Mouse (Mus musculus) mouse trophoblast stem cell (cell line): Measurements from ENCODE around the gene St6galnac3.

Experiments
- in situ Hi-C, 2 experiments: fragments of 300-500 bp; cut with MseI, MboI; formaldehyde crosslinking; loops; 2 replicates in 1 of 2; 3 replicates in 1 of 2; pipeline ENCODE4 v1.15.1; 2025

St6galnac3 gene

DNA sequence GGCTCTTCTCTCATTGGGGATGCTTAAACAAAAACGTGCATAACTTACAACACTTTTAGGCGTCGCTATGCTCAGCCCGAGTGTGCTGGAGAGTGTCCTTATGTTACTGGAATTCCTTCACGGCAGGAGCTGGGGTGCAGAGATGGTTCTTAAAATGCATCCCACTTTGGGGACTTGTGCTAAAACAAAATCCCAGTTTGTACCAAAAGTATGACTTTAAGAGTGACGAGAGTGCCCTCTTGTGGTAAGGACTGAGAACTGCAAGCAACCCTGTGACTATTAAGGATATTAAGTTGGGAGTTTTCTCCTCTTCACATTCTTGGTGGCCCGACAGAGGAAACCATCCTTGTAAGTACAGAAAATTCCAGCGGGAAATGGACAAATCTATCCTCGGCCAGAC lies 69.9 kb downstream of the St6galnac3 start:
- in situ Hi-C loops, result no loop called here

DNA sequence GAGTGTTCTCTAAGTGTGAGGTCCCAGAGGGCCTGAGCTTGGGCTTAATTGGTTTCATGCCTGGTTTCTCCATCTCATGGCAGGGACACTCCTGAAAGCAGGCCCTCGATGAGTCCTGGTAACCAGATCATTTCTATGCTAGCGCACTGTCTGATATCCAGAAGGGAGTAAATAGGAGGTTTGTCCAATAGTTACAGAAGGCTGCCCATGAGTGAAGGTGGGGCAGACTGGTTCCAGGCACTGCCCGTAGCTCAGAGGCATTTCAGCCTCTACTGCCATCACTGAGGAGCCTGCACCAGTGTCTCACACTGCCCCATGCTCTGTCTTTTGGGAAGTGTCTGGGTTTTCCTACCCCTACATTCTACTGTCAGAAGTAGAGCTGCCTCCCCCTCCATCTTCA lies 72.1 kb downstream of the St6galnac3 start:
- in situ Hi-C loops, result no loop called here

DNA sequence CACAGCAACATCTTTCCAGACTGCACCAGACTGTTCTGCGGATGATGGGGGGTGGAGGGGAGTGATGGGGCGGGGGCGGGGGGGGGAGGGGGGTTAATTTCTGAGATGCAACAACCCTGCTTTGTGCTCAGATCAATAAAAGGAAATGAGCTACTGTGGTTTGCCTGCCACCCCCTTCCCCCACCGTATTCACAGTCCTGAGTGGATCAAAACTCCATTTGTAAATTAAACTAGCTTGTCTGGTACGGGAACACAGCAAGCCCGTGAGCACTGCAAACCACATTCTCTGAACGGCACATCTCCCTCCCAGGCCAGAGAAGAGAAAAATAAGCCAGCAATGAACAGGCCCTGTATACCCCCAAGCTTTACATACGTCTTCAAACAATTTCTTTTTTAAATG lies 76.3 kb downstream of the St6galnac3 start:
- in situ Hi-C loops, result no loop called here

DNA sequence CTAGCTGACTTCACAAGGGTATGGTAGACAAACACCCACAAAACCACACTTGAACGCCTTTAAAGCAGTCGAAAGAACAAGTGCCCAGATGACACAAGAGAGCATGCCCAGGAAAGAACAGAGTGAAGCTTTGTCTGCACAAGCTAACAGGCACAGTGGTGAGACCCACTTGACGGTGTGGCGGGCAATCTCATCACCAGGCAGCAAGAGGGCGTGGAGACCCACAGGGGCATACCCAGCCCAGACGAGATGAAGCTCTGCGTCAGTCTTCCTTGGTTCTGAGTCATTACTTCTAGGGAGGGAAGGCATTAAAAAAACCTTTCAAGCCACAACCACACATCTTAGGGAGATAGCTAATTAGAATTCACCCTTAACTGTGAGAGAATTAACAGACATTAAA lies 79.2 kb downstream of the St6galnac3 start:
- in situ Hi-C loops, result no loop called here

DNA sequence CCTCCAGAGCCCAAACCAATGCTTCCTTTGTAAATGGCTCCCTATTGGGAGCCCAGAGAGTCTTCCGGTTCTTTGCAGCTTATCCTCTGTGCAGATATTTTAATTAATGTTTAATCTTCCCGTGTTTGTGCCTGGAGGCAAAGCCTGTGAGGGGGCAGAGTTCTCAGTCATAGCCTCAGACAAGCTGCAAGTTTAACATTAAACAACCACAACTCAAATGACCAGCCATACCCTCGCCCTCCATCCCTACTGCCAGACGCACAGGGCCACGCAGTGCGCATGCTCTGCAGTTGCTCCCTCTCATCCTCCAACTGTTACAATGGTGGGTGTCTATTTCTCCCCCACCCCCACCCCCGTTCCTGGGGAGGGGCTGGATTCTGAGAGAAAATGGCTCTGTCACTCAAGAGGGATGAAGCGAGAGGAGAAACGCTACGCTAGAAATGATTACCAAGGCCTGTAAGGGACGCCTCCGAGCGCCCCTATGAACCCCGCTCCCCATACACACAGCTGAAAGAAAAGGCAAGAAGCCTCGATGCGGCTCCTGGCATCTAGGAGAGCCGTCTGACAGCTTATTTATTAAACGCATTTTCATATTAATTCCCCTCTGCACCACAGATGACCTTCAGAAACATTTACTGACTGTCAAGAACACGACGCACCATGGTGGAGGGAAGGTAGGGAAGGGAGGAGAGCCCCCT lies 81.0 kb downstream of the St6galnac3 start:
- in situ Hi-C loops, result no loop called here

DNA sequence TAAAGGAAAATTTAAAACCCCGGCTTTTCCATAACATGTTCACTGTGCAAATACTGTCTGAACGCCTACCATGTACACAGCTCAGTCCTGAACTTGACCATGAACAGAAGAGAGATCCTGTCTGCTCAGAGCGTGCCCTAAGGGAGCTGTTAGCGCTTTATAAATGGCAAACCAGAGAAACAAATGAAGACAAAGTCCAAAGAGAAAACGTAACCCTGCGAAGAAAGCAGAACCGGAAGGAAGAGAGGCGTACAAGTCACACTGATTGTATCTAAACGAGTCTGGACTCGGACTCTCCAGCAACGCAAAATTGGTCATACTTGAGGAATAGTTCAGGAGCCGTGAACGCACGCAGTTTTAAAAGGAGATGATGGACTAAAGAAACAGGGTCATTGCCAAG lies 82.1 kb downstream of the St6galnac3 start:
- in situ Hi-C loops, result no loop called here

DNA sequence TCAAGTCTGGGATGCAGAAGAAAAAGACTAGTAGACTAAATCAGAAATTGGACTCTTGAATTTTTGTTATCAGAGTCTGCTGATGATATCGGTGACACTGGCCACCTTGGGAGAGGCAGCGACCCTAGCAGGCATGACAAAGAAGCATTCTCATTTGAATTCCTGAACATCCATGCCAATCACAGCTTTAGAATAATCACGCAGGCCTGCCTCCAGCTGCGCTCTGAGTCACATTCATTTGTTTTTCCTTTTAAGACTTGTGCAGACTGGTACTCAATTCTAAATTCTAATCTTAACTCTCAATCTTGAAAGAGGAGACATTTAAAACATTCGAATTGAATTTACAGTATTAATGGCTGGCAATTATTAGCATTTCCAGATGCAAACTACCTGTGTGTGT lies 83.2 kb downstream of the St6galnac3 start:
- in situ Hi-C loops, result no loop called here

DNA sequence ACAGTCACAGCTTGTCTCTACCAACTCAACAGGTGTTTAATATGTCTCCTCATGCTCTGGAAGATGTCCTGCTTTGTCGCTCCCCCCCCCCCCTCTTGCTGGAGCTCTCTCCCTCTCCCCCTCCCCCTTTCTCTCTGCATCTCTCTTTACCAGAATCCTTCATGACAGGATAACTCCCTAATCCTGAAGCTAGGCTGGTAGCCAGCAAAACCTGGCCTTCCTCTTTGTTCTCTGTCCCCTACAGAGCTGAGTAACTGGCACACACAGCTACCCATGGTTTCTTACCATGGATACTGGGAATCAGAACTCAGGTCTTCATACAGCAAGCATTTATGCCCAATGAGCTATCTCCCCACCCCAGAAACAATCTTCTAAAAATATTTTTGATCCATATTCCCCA lies 87.6 kb downstream of the St6galnac3 start:
- in situ Hi-C loops, result no loop called here

DNA sequence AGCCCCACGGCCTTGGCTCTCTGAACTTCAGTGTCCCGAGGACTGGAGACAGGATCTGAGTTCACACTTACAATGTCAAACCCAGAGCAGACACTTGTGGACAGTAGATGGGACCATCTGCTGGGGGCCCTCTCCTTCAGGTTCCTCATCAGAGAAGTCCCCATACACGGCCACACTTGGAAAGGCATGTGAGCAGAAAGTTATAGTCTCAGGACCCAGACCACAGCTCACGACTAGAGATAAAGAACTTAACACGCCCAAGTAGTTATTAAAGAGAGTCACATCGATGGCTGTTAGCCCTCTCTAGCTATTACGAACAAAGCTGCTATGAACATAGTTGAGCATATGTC lies 88.2 kb downstream of the St6galnac3 start:
- in situ Hi-C loops, result no loop called here

DNA sequence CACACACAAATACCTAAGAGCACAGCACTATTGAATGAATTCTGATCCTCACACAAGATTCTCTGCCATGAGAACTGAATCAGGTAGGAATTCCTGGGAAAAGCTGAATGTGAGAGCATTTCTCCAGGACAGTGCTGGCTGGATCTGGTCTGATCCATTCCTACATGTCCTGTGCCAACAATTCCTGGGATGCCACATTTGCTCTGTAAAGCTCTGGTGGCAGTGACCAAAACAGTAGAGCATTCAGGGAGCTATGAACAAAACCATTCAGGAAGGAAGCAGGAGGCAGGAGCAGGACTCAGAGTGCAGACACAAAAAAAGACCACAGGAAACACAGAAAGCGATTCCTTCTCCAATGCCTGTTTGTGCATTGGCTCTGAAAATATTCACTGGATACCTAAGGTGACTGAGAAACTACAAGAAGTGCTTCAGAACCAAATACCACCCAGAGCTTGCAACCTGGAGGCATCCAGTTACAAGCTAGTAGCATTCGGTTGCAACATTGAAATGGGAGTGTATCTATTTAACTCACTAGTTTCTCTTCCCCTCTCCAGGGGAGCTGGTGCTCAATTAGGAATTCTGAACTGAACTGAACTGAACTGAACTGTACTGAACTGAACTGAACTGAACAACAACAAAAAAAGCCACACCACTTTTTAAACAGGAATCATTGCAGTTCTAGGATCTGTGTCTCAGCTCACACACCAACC lies 88.7 kb downstream of the St6galnac3 start:
- in situ Hi-C loops, result no loop called here

DNA sequence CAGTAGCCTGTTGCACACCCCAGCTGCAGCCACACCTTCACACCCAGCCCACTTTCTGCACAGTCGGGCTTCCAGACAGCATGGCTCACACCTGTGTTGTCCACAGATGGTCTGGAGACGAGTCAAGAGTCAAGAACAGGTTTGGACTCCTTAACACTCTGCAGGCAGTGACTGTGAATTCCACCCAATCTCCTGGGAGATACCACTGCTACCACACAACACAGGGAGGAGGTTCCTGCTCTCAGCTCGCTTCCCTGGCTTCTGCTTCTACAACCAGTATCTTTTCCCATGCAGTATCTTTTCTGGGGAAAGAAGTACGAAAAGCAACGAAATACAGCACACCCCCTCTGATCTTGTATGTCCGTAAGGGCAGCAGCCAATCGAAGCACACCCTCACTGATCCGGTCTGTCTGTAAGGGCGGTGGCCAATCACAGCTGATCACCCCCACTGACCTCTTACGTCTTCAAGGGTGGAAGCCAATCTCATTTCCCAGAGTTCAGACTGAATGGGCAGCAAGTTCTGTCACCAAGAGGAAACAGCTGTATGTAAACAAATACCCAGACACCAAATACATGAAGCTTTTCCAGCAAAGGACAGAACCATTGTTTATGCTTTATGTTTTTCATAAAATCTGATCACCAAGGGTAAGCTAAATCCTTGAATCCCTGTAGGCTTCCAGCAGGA lies 92.8 kb downstream of the St6galnac3 start:
- in situ Hi-C loops, result no loop called here

DNA sequence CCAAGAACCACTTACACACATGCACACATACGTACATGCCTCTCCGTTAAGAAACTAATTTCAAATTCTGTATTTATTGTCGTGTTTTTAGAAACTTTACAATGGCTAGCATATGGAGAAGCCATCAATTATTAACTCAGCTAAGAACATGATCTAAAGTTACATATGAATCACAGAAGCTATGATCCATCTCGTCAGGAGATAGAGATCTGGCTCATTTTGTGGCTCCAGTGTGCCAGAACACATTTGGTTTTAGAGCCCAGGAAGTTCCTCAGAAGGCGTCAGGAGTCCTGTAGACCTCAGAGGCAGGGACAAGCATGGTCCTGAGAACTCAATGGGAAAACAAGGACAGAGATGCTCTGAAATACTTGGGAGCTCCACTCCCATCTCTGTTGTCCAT lies 98.7 kb downstream of the St6galnac3 start:
- in situ Hi-C loops, result no loop called here

DNA sequence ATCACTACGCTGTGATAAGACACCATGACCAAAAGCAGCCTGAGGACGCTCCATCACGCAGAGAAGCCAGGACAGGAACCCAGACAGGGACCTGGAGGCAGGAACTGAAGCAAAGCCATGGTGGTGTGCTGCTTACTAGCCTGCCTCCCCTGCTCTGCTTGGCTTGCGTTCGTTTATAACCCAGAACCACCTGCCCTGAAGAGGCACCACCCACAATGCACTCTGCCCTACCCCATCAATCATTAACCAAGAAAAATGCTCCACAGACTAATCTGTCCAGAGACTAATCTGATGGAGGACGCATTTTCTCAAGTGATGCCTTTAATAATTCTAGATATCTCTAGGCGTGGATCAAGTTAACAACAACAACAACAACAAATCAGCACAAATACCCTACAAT lies 106.0 kb downstream of the St6galnac3 start:
- in situ Hi-C loops, result no loop called here

DNA sequence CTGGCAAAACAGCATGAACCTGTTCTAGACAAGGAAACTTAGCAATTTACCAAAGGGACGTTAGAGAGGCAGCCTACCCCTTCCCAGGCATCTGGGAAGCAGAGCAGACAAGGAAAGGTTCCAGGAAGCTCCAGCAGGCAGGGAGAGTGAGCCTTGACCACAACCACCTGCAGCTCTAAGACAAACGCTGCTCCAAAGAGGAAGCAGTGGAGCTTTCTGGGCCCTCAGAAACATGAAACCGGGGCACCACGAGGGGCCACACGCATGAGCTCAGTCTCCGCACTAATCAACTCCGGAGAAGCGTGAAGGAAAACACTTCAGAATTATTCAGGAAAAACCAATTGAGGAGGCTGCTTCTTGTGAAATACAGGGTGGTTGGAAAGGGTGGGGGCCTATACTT lies 108.1 kb downstream of the St6galnac3 start:
- in situ Hi-C loops, result no loop called here

DNA sequence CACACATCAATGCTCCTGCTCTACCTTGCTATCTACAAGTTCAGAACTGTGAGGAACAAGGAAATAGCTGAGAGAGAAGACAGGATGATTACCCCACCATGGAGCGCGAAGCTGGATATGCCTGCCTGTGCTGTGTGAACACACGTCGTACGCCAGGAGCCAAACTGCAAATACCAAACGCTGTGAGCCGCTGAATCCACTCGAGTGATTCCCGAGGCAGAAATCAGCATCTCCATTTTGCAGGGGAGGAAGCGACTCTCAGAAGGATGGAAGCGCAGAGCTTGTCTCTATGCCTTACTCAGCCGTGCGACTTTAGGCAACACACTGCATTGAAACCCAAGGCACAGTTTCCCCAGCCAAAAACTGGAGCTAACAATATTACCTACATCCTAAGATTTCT lies 114.7 kb downstream of the St6galnac3 start:
- in situ Hi-C loops, result no loop called here

DNA sequence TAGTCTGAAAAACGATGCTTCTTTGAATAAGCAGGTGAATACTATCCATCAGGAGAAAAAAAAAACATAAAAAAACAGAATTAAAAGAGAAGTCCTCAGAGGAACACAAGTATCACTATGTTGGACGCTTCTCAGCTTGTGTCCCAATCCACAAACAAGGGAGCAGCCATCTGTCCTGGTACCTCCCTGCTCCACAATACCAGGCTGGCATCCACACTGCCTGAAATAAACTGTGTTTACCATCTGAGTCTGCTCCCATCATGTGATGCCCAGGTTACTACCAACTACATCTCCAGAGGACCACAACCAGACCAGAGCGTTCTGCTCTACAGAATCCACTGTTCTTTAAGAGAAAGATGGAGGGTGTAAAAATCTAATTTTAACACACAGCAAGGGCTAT lies 118.6 kb downstream of the St6galnac3 start:
- in situ Hi-C loops, result no loop called here

DNA sequence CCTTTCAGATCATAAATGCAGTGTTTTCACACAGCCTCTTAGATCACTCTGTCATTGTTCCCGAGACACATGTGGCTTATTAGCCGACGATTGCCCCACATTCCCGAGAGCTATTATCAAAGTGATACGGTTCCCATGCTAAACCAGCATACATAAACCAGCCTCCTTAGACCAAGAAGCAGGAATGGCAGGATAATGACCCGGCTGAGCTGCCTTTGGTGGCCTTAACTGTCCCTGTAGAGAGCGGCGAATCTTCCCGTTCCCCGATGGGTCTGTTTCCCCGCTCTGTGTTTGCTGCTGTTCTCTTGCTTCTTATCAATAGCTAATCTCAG lies 119.2 kb downstream of the St6galnac3 start:
- in situ Hi-C loops, result no loop called here

DNA sequence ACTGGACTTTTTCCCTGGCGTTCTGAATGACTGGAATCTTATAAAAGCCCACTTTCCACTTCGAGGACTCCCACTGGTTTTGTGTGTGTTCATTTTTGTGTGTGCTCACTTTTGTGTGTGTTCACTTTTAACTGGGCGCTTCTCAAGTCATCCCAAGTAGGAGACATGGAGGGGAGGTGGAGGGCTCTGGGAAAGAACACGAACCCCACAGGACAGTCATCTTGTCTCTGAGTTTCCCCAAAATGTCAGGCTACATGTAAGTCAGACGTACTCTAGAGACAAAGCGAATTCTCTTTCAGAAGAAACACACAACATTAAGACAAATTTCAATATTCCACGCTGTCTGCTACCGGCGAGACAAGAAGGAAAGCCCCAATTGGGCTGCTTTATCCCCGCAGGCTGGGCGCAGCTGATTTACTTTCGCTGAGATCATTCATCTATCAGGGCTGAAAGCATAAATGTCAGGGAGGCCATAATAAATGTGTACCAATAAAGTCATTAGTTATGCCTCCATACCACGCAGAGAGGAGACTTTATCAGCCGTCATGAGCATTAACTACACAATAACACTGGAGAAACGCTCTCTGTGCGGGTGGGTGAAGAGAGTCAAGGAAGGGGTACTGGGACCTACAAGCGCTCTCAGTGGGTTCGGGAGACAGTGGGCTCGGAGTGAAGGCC lies 119.7 kb downstream of the St6galnac3 start:
- in situ Hi-C loops, result no loop called here

DNA sequence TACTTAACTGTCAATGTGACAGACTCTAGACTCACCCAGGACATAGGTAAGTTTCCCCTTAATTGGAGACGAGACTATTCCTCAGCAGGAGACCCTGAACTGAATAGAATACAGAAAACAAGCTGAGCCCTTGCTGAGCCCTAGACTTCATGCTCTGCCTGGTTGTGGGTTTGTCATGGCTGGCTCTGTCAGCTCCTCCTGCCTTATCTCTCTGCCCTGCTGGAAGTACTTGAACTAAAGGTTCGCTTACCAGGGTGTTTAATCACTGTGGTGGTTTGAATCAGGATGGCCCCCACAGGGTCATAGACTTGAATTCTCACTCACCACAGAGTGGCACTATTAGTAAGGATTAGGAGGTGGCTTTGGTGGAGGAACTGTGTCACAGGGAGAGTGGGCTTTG lies 125.8 kb downstream of the St6galnac3 start:
- in situ Hi-C loops, result no loop called here

DNA sequence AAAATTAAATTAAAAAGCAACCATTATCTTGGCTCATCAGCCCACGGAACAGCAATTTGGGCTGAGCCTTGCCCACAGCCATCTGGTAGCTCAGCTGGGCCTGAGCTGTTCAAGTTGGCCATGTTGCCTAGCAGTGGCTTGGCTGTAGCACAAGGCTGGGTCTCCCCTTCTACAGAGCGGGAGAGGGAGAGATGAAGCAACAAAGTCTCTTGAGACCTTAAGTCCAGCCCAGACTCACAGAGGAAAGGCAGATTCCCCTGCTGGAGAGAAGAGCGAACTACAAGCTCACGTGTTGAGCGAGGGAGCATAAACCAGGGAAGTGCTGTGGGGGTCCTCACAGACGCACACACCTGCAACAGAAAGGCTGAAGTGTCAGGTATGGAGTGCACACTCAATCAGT lies 126.3 kb downstream of the St6galnac3 start:
- in situ Hi-C loops, result no loop called here

DNA sequence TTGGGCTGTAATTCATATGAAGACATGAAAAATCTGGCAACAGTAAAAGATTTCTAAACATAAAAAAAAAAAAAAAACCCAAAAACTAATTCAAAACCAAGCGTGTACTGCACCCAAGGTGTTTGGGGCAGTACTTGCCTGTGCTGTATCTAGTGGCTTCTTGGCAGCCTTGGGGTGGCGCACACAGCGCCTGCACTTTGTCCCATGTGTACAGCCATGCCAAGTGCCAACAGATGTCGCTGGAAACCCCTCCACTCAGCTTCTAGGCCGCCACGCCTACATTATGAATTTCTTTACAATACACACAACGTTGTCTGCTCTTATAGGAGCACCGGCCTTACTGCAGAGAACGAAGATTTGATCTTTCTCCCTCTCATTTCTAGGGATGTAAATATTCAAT lies 130.4 kb downstream of the St6galnac3 start:
- in situ Hi-C loops, result no loop called here

DNA sequence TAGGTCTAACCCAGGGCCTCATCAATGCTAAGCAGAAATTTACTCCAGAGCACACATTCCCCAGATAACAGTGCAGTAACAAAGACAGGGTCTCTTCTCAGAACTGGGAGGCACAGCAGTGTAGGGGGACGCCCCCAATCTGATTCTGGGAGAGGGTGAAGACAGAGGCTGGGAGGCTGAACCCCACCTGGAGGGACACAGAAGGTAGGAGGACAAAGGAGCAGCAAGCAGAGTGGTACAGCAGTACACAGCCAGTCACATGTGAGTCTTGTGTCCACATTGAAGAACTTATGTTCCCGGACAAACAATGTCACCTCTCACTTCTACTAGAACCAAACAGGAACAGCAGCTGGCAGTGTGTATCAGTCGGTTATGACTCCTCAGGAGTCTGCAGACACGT lies 131.0 kb downstream of the St6galnac3 start:
- in situ Hi-C loops, result no loop called here

DNA sequence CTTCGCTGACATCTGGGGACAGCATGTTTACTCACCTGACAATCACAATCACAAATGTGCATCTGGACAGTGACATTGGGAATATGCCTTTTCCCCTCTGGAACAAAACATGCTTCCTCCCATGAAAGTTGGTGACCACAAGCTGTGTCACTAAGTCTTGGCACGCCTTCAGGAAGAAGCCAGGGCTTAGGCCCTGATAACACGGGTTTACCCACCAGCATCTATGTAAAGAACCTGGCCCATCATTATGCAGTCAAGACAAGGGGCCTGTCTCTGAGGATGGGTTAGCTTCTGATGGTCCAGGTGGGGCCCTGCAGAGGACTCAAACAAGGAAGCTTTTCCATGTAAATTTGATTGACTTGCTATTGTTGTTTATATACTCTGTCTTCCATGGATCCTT lies 131.9 kb downstream of the St6galnac3 start:
- in situ Hi-C loops, result no loop called here
